In the genomic region with DNA sequence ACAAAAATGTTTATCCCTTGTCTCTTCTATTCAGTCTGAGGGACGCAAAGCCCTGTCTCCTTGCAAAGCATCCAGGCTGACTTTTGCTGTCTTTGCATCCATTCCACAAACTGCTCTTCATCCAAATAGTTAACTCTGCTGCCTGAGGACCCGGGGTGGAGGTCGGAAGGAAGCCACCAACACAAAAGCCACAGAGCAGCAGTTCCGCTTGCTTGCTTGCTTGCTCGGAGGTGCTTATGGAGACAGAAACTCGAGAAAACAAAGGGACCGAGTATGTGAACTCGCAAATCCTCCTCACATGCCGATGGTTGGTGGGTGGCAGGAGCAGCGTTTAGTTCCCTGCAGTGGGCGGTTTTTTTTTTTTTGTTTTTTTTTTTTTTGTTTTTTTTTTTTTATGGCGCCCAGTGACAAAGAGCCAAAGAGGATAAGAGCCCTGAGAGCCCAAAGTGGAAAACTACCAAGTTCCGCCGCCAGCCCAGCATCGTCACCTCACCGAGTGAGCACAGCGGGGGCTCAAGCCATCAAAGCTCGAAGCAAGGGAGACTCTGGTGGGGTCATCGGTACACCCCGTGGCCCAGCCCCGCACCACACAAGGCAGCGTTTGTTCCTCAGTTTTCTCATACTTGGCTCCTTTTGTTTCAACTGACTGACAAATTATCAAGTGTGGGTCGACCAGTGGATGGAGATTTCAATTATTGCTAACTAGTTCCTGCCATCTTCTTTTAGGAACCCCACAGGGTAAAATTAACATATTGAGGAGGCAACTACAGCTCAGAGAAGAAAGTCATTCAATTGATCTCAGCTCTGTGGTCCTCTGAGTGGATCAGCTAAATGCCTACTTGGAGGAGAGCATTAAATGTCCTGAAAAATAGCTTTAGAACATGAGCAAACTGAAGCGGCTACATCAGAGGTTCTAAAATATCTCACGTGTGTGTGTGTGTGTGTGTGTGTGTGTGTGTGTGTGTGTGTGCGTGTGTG, we compare ENCODE assay signal across 8 mouse cellular contexts. TPM values are rescaled to one million over a fixed set of nuclear protein-coding genes. Genes with fewer than 3 reads are reported as not detected.
DNase-seq lines count a peak whose midpoint lies in the region; ATAC-seq and TF ChIP-seq lines count a peak whose summit lies in the region.

No protein-coding gene starts in this region.

- no peak for TF ChIP-seq POLR2A in cortical plate, adult 2 months (IDR thresholded peaks at IDR 0.05; ENCODE audit: extremely low read depth, insufficient read depth, low read length)

- no peak for DNase-seq in frontal cortex, postnatal 25 days (ENCODE audit: low spot score in 2 of 2)
- DNase-seq in heart, adult 8-10 months (ENCODE audit: low spot score), result peak; percentile 32
- DNase-seq in kidney, adult 11 months, result peak; percentile 40
- DNase-seq in liver, result peak; percentile 28

- peak; percentile 72 for ATAC-seq in frontal cortex, adult (ENCODE audit: low TSS enrichment)
- peak; percentile 65; the same call in 1 of the 2 replicates for ATAC-seq in midbrain, embryonic 15.5 days (replicated peaks)
- no peak for ATAC-seq in stomach, embryonic 15.5 days (ENCODE audit: insufficient read depth, low FRiP score, low read depth)

- H3K4me2 ChIP-seq in midbrain, embryonic 15.5 days, result peak overlapping the region; percentile 67
- peak overlapping the region; percentile 64 for H3K4me2 ChIP-seq in stomach, embryonic 15.5 days

- H3K27ac ChIP-seq in cortical plate, adult 2 months (ENCODE audit: insufficient read depth, low read length), result no peak overlapping the region
- peak overlapping the region; percentile 70 for H3K27ac ChIP-seq in midbrain, embryonic 15.5 days
- peak overlapping the region; percentile 11; the same call in 1 of the 2 replicates for H3K27ac ChIP-seq in stomach, embryonic 15.5 days

- no peak for TF ChIP-seq CTCF in cortical plate, adult 2 months (IDR thresholded peaks at IDR 0.05; ENCODE audit: extremely low read depth, insufficient read depth, low read length)

- no peaks in the 10 kb centered on the region for H3K9me3 ChIP-seq in midbrain, embryonic 15.5 days
- H3K9me3 ChIP-seq in stomach, embryonic 15.5 days, result no peaks in the 10 kb centered on the region

- no peaks in the 10 kb centered on the region for H3K4me1 ChIP-seq in cortical plate, adult 2 months (ENCODE audit: control insufficient read depth, insufficient read depth, low read length)
- peaks cover 12% of the 10 kb centered on the region for H3K4me1 ChIP-seq in midbrain, embryonic 15.5 days
- peaks cover 2% of the 10 kb centered on the region; the same call in 1 of the 2 replicates for H3K4me1 ChIP-seq in stomach, embryonic 15.5 days

- 7% methylated on average over 26 of the region's 26 CpGs for WGBS in midbrain, embryonic 15.5 days
- 11% methylated on average over 26 of the region's 26 CpGs for WGBS in stomach, embryonic 15.5 days

- H3K27me3 ChIP-seq in midbrain, embryonic 15.5 days (replicated peaks), result no peaks in the 10 kb centered on the region
- no peaks in the 10 kb centered on the region for H3K27me3 ChIP-seq in stomach, embryonic 15.5 days (replicated peaks)

- H3K9ac ChIP-seq in midbrain, embryonic 15.5 days, result peak overlapping the region; percentile 44
- no peak overlapping the region; the same call in 1 of the 2 replicates for H3K9ac ChIP-seq in stomach, embryonic 15.5 days

- H3K4me3 ChIP-seq in cortical plate, adult 2 months (ENCODE audit: insufficient read depth, low read length), result peak overlapping the region; percentile 48
- H3K4me3 ChIP-seq in midbrain, embryonic 15.5 days, result peak overlapping the region; percentile 38
- peak overlapping the region; percentile 36 for H3K4me3 ChIP-seq in stomach, embryonic 15.5 days (replicated peaks)

- H3K36me3 ChIP-seq in midbrain, embryonic 15.5 days (replicated peaks), result no peaks in the 10 kb centered on the region
- no peaks in the 10 kb centered on the region for H3K36me3 ChIP-seq in stomach, embryonic 15.5 days

RNA-seq across cellular contexts. Expression of gene Mrps6, which starts 38.6 kb away (rescaled TPM):
- 50.0 and 51.8 TPM in 2 replicates for polyA plus RNA-seq in cortical plate, adult 2 months (2012; rRNA removed)
- 10 to 100 TPM; 57.6 to 68.6 (median 66.3) TPM for total RNA-seq in heart, adult 8-10 months (2022)
- polyA plus RNA-seq in midbrain, embryonic 15.5 days (2015; fragmentation: Nextera tagmentation; extraction: Ambion mirVana), result 156 and 163 TPM in 2 replicates
- polyA plus RNA-seq in stomach, embryonic 15.5 days (2015; fragmentation: Nextera tagmentation; extraction: Ambion mirVana), result 87.9 and 94.9 TPM in 2 replicates

RNA-seq across cellular contexts. Expression of gene Gm49711, which starts 38.7 kb away (rescaled TPM):
- 0.08 and 0.17 TPM in 2 replicates for polyA plus RNA-seq in cortical plate, adult 2 months (2012; rRNA removed)
- total RNA-seq in heart, adult 8-10 months (2022), result not detected
- polyA plus RNA-seq in midbrain, embryonic 15.5 days (2015; fragmentation: Nextera tagmentation; extraction: Ambion mirVana), result 0.72 and 0.73 TPM in 2 replicates
- not detected in 2 replicates for polyA plus RNA-seq in stomach, embryonic 15.5 days (2015; fragmentation: Nextera tagmentation; extraction: Ambion mirVana)

RNA-seq across cellular contexts. Expression of gene Slc5a3, which starts 38.7 kb away (rescaled TPM):
- 5.0 and 5.1 TPM in 2 replicates for polyA plus RNA-seq in cortical plate, adult 2 months (2012; rRNA removed)
- total RNA-seq in heart, adult 8-10 months (2022), result 1 to 10 TPM; 4.4 to 5.8 (median 5.0) TPM
- polyA plus RNA-seq in midbrain, embryonic 15.5 days (2015; fragmentation: Nextera tagmentation; extraction: Ambion mirVana), result 18.3 and 21.3 TPM in 2 replicates
- polyA plus RNA-seq in stomach, embryonic 15.5 days (2015; fragmentation: Nextera tagmentation; extraction: Ambion mirVana), result 4.7 and 4.8 TPM in 2 replicates

Comparison
In these comparisons a context has a peak if more than half of its experiments do, and no peak if none do; other contexts are left out.
1. DNase-seq: peak in heart, adult 8-10 months (single experiment), kidney, adult 11 months (single experiment) and liver (single experiment); none in frontal cortex, postnatal 25 days (0 of 2).
2. Peak in every context shown above with its lines, with median percentiles within 50 percentile points of each other: H3K4me3 ChIP-seq.